Mouse (Mus musculus) midbrain, embryonic 14.5 days (tissue): ENCODE measurements around the gene Celf1. TPM values are rescaled to one million over a fixed set of nuclear protein-coding genes. Genes with fewer than 3 reads are reported as not detected.
"Not testable (repeated sequence)": the region's sequence is repeated elsewhere in the genome, so short reads cannot be mapped to it uniquely, and the experiment has no call there.

ENCODE experiments used
- ATAC-seq: fragments of 200-750 bp; cut with Nextera tagmentation; 2 replicates; pipeline ENCODE4 v1.8.0; 2017; ENCODE audit warnings: moderate number of reproducible peaks, moderate library complexity; ENCODE audit not compliant: low FRiP score, low TSS enrichment
- DNase-seq: peaks from one replicate; pipeline ENCODE4 v3.0.0-alpha.2; 2015
- H3K27ac ChIP-seq: fragments of 300-500 bp; sonication (generic); replicated peaks from 2 replicates; pipeline ENCODE4 v1.5.1; 2014; ENCODE audit warnings: mild to moderate bottlenecking, low read depth, low read length, moderate library complexity
- H3K27me3 ChIP-seq: fragments of 300-500 bp; sonication (generic); 2 replicates; pipeline ENCODE4 v1.6.1; 2014; ENCODE audit warnings: low read length, control low read depth, mixed read lengths; ENCODE audit not compliant: control insufficient read depth, insufficient read depth
- H3K36me3 ChIP-seq: fragments of 300-500 bp; sonication (generic); 2 replicates; pipeline ENCODE4 v1.6.1; 2014; ENCODE audit warnings: low read length, control low read depth; ENCODE audit not compliant: control insufficient read depth, insufficient read depth
- H3K4me1 ChIP-seq: fragments of 300-500 bp; sonication (generic); 2 replicates; pipeline ENCODE4 v1.6.1; 2014; ENCODE audit warnings: mild to moderate bottlenecking, antibody characterized with exemption, low read length, control low read depth; ENCODE audit not compliant: control insufficient read depth, insufficient read depth
- H3K4me2 ChIP-seq: fragments of 300-500 bp; sonication (generic); 2 replicates; pipeline ENCODE4 v1.6.1; 2014; ENCODE audit warnings: mild to moderate bottlenecking, low read length, moderate library complexity
- H3K4me3 ChIP-seq: fragments of 300-500 bp; sonication (generic); replicated peaks from 2 replicates; pipeline ENCODE4 v1.5.1; 2014; ENCODE audit warnings: low read depth, low read length
- H3K9ac ChIP-seq: fragments of 300-500 bp; sonication (generic); replicated peaks from 2 replicates; pipeline ENCODE4 v1.6.1; 2014; ENCODE audit warnings: mild to moderate bottlenecking, low read length, moderate library complexity
- H3K9me3 ChIP-seq: fragments of 300-500 bp; sonication (generic); 2 replicates; pipeline ENCODE4 v1.6.1; 2016; ENCODE audit warnings: low read length, control low read depth, mixed read lengths; ENCODE audit not compliant: control insufficient read depth
- WGBS: fragments of 180-500 bp; shearing (Covaris S2); extraction: QIAGEN DNeasy Blood & Tissue Kit; methylation state at CpG from one replicate; pipeline ENCODE4 v1.1.7; 2014; 5-methylcytosine and 5-hydroxymethylcytosine counted together
- polyA plus RNA-seq: library from polyadenylated mRNA; unstranded; fragments of >200 nt; fragmentation: Nextera tagmentation; extraction: Ambion mirVana; gene quantifications from 2 replicates; pipeline ENCODE4 v1.2.1, GENCODE M21; 2014

Celf1 gene
- polyA plus RNA-seq, 1 experiment from 2014 or later: 95.3 TPM

GRCm38 (mm10) chr2:90976590-90976989, 36.4 kb downstream of the Celf1 start:
- Histone ChIP-seq H3K4me1 (no peaks in the 10 kb centered on the region), H3K4me3 (no peak overlapping the region), H3K36me3 (no peaks in the 10 kb centered on the region), H3K4me2 (no peak overlapping the region), H3K9me3 (no peaks in the 10 kb centered on the region), H3K9ac (no peak overlapping the region), H3K27me3 (no peaks in the 10 kb centered on the region), H3K27ac (no peak overlapping the region)
- 94% methylated on average over 2 of the region's 2 CpGs for WGBS
- no peak for ATAC-seq
- no peak for DNase-seq

GRCm38 (mm10) chr2:90977291-90977690, 37.1 kb downstream of the Celf1 start:
- Histone ChIP-seq H3K27ac (no peak overlapping the region), H3K4me3 (no peak overlapping the region), H3K4me2 (no peak overlapping the region), H3K9me3 (no peaks in the 10 kb centered on the region), H3K9ac (no peak overlapping the region), H3K27me3 (no peaks in the 10 kb centered on the region), H3K4me1 (no peaks in the 10 kb centered on the region), H3K36me3 (no peaks in the 10 kb centered on the region)
- DNase-seq (no peak), ATAC-seq (no peak)
- 85% methylated on average over 4 of the region's 4 CpGs for WGBS

- no peak overlapping the region for H3K4me2 ChIP-seq
- no peak overlapping the region for H3K27ac ChIP-seq
- DNase-seq (no peak), ATAC-seq (no peak)
- no peaks in the 10 kb centered on the region for H3K36me3 ChIP-seq
- no peak overlapping the region for H3K9ac ChIP-seq
- H3K9me3 ChIP-seq: no peaks in the 10 kb centered on the region
- no peaks in the 10 kb centered on the region for H3K4me1 ChIP-seq
- 91% methylated on average over 3 of the region's 3 CpGs for WGBS
- no peaks in the 10 kb centered on the region for H3K27me3 ChIP-seq
- H3K4me3 ChIP-seq: no peak overlapping the region
Observed at GRCm38 (mm10) chr2:90986055-90986454, 45.9 kb downstream of the Celf1 start.

GRCm38 (mm10) chr2:91008536-91008935, 68.4 kb downstream of the Celf1 start:
- 98% methylated on average over 8 of the region's 8 CpGs for WGBS
- H3K36me3 ChIP-seq: peaks cover 88% of the 10 kb centered on the region
- no peak overlapping the region for H3K4me2 ChIP-seq
- ATAC-seq: no peak
- no peak overlapping the region for H3K27ac ChIP-seq
- DNase-seq: no peak
- no peak overlapping the region for H3K4me3 ChIP-seq
- H3K9ac ChIP-seq: no peak overlapping the region
- no peaks in the 10 kb centered on the region for H3K27me3 ChIP-seq
- no peaks in the 10 kb centered on the region for H3K9me3 ChIP-seq
- H3K4me1 ChIP-seq: no peaks in the 10 kb centered on the region

GRCm38 (mm10) chr2:91013881-91014280, 73.7 kb downstream of the Celf1 start:
- DNase-seq: no peak
- Histone ChIP-seq H3K36me3 (peaks cover 83% of the 10 kb centered on the region), H3K27ac (no peak overlapping the region), H3K9me3 (no peaks in the 10 kb centered on the region), H3K9ac (no peak overlapping the region), H3K4me3 (no peak overlapping the region), H3K4me2 (no peak overlapping the region), H3K27me3 (no peaks in the 10 kb centered on the region), H3K4me1 (no peaks in the 10 kb centered on the region)
- whole genome bisulfite sequencing: 95% methylated on average over 2 of the region's 2 CpGs
- no peak for ATAC-seq

- ATAC-seq: no peak
- 85% methylated on average over 4 of the region's 4 CpGs for whole genome bisulfite sequencing
- no peak for DNase-seq
- no peak overlapping the region for H3K27ac ChIP-seq
- no peak overlapping the region for H3K4me2 ChIP-seq
- no peaks in the 10 kb centered on the region for H3K9me3 ChIP-seq
- peaks cover 77% of the 10 kb centered on the region for H3K36me3 ChIP-seq
- no peak overlapping the region for H3K9ac ChIP-seq
- no peak overlapping the region for H3K4me3 ChIP-seq
- H3K4me1 ChIP-seq: no peaks in the 10 kb centered on the region
- H3K27me3 ChIP-seq: no peaks in the 10 kb centered on the region
Observed at GRCm38 (mm10) chr2:91015386-91015785, 75.2 kb downstream of the Celf1 start.

- H3K9ac ChIP-seq: no peak overlapping the region
- ATAC-seq: no peak
- no peak overlapping the region for H3K4me3 ChIP-seq
- H3K36me3 ChIP-seq: peaks cover 54% of the 10 kb centered on the region
- DNase-seq: peak; percentile 5
- WGBS: 85% methylated on average over 8 of the region's 8 CpGs
- H3K27me3 ChIP-seq: no peaks in the 10 kb centered on the region
- no peak overlapping the region for H3K4me2 ChIP-seq
- H3K27ac ChIP-seq: no peak overlapping the region
- no peaks in the 10 kb centered on the region for H3K4me1 ChIP-seq
- no peaks in the 10 kb centered on the region for H3K9me3 ChIP-seq
Observed at GRCm38 (mm10) chr2:91018061-91018788, 78.0 kb downstream of the Celf1 start.

- Histone ChIP-seq H3K4me3 (no peak overlapping the region), H3K4me1 (no peaks in the 10 kb centered on the region), H3K27ac (no peak overlapping the region), H3K4me2 (no peak overlapping the region), H3K36me3 (peaks cover 37% of the 10 kb centered on the region), H3K27me3 (no peaks in the 10 kb centered on the region), H3K9ac (no peak overlapping the region), H3K9me3 (no peaks in the 10 kb centered on the region)
- WGBS: 95% methylated on average over 3 of the region's 3 CpGs
- no peak for ATAC-seq
- no peak for DNase-seq
Observed at GRCm38 (mm10) chr2:91019911-91020310, 79.7 kb downstream of the Celf1 start.

GRCm38 (mm10) chr2:91022266-91022665, 82.1 kb downstream of the Celf1 start:
- H3K9ac ChIP-seq, DNase-seq, H3K4me3 ChIP-seq, H3K27me3 ChIP-seq, ATAC-seq, H3K4me2 ChIP-seq, H3K27ac ChIP-seq, H3K4me1 ChIP-seq, H3K9me3 ChIP-seq: not testable (repeated sequence)
- 99% methylated on average over 7 of the region's 7 CpGs for WGBS
- peaks cover 16% of the 10 kb centered on the region for H3K36me3 ChIP-seq
